Mouse (Mus musculus) spleen, postnatal 14 days (tissue): Measurements from ENCODE around the gene Olfr1184.
"Not testable (repeated sequence)": the region's sequence is repeated elsewhere in the genome, so short reads cannot be mapped to it uniquely, and the experiment has no call there.

Experiments used
- DNase-seq, 2 experiments: peaks; one replicate each; pipeline ENCODE4 v3.0.0; 2021 to 2022; ENCODE audit warnings: low spot score in 2 of 2

Gene Olfr1184

DNA sequence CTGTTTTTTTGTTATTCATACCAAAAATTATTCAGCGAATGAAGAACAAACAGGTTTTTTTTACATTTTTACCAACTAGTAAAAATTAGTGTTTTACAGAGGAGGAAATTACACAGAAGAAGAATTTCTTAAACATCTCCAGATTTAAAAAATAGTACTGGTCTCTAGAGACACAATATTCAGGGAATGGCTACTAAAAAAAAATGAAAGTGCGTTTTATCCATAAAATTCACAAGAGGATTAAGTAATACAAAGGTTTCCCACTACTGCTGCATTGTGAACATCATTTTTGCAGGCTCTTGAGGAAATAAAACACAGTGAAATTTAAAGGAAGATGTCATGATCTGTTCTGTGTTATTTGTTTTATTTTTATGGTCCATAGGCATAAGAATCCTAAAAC, at the start of gene Olfr1184:
TSS of gene Olfr1184 (plus strand) at position 301 of the 400 bp plus-strand sequence.
- no peak for DNase-seq

GRCm38 (mm10) chr2:88449031-88449430, 34.4 kb upstream of the Olfr1184 start, which contains the start of gene Gm13757:
Gm13757 (minus strand) TSS chr2:88449131.
- no peak for DNase-seq

DNA sequence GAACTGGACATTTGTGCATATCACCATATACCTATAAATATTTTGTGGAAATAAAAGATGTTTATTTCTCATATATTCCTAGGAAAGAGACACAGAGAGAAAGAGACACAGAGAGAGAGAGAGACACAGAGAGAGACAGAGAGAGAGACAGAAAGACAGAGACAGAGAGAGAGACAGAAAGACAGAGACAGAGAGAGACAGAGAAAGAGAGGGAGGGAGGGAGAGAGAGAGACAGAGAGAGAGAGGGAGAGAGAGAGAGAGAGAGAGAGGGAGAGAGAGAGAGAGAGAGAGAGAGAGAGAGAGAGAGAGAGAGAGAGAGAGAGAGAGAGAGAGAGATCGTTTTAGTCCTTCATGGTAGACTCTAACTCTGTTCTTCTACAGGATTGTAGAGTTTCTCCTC, 28.8 kb upstream of the Olfr1184 start, which contains the start of gene Olfr1183:
TSS of gene Olfr1183 (plus strand) at position 301 of the 400 bp plus-strand sequence.
- not testable (repeated sequence) for DNase-seq

GRCm38 (mm10) chr2:88493020-88493419, 9.6 kb downstream of the Olfr1184 start, which contains the start of gene Olfr1185-ps1:
Olfr1185-ps1 (plus strand) TSS chr2:88493320.
- no peak for DNase-seq

DNA sequence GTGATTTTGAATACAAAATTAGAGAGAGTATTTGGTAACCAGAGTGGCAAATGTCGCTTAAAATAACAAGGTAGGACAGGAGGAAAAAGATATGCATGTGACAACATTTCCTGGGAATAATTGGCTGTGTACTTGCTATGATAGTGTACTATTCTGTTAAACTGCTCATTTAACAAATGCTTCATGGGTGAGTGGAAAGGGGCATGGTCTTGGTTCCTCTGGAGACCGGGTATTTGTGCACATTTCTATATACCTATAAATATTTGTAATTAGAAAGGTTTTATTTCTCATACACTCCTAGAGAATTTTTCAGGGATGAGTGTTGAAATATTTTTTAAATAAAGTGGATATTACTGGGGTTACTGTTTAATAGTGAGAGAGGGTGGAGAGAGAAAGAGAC, 34.9 kb downstream of the Olfr1184 start, which contains the start of gene Olfr1186:
TSS of gene Olfr1186 (plus strand) at position 301 of the 400 bp plus-strand sequence.
- DNase-seq, result no peak

DNA sequence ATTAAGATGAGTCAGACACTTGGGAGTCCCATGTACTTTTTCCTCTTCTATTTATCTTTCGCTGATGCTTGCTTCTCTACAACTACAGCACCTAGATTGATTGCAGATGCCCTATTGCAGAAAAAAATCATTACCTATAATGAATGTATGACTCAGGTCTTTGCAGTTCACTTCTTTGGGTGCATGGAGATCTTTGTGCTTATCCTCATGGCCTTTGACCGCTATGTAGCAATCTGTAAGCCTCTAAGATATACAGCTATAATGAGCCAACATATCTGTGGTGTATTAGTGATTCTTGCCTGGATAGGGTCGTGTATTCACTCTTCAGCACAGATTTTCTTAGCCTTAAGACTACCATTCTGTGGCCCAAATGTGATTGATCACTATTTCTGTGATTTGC, 42.3 kb downstream of the Olfr1184 start:
- no peak for DNase-seq
